Mouse (Mus musculus): ENCODE results near the gene Extl2.

Extl2 gene

DNA sequence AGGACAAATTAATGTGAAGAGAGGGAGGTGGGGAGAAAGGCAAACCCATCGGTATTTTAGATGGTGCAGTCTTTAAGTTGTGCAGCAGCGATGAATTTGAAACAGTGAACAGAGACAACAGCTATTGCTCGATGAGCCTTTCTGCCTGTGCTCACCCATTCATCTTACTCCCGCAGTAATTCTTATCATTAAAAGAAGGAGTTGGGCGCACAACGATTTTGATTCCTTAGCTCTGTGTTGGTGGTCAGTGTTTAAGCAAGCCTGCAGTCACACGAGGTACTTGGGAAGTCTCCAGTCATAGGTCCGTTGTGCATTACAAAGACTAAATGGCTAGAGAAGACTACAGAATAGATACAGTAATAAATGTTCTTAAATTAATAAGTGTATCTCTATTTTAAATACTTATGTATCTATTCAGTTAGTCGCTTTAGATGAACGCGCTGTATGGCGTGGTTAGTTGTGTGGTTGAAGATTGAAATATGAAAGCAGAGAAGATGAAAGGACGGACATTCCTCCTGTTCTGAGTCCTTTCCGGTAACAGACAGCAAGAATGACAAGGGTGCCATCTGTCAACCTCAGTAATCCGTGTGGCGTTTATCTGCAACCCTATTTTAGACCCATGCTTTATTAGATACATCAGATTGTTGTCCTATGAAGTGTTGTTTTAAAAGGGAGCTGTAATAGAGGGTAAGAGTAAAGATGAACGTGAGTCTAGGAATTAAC lies 2.5 kb downstream of the Extl2 start:
- DNase-seq, result peak; percentile 62

GRCm38 (mm10) chr3:116014901-116015300 lies 7.6 kb downstream of the Extl2 start:
- DNase-seq, result no peak

- DNase-seq, result peak; percentile 78
These were observed 8.9 kb downstream of the Extl2 start for GRCm38 (mm10) chr3:116016116-116016515.

DNA sequence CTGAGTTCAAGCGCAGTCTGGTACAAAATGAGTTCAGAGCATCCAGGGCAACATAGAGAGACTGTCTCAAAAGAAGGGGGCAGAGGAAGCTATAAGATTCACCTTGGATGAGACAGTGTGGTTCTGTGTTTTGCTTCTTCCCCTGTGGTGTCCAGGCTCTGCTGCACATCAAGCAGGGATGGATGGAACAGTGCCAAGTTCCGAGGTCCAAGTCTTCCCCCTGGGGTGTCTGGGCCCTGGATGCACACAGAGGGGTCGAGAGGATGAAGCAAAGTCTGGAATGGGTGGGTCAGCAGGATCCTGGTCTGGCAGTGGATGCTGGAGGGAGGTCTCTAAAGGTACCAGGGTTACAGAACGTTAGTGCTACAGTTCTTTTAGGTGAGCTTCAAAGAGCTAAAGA lies 11.3 kb downstream of the Extl2 start:
- peak; percentile 53 to 59 for DNase-seq

DNA sequence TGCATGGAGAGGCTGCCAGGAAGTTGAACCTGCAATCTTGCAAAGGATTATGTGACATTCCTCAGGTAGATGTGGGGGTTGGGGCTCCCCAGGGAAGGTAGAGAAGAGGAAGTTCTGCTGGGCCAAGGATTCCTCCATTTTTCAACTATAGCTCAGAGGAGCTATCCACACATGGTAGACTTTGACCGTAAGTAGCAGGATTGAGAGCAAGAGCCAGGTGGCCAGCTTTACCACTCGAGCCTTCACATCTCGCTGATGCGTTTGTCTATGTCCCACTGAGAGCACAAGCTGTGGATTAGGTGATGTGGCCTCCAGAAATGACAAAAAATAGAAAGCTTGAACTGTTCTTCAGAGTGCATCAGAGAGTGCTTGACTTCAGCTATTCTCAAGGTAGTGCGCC lies 11.9 kb downstream of the Extl2 start:
- DNase-seq, result peak in 1 of 2 experiments; percentile 43

DNA sequence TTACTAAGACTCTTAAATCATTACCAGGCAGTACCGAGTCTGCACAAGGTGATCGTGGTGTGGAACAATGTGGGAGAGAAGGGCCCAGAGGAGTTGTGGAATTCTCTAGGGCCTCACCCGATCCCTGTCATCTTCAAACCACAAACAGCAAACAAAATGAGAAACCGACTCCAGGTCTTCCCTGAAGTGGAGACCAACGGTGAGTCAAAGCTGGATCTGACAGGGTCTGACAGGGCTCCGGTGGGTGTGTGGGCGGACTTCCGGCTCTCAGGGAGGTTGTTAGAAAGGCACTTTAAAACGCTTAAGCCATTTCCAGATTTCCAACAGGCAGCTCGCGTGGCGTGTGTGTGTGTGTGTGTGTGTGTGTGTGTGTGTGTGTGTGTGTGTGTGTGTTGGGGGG lies 17.0 kb downstream of the Extl2 start:
- DNase-seq, result no peak

DNA sequence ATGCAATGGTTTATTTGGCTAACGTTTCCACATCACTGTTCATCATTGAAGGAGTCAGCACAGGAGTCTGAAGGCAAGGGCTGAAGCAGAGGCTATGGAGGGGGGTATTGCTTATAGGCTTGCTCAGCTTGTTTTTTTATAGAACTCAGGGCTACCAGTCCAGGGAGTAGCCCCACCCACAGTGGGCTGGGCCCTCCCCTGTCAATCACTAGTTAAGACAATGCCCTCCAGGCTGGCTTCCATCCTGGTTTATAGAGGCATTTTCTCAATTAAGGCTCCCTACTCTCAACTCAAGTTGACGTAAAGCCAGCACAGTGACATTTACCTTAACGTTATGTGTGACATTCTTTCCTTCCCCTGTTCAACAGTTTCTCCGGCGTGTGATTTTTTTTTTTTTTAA lies 17.4 kb downstream of the Extl2 start:
- peak in 1 of 2 experiments; percentile 40 for DNase-seq

DNA sequence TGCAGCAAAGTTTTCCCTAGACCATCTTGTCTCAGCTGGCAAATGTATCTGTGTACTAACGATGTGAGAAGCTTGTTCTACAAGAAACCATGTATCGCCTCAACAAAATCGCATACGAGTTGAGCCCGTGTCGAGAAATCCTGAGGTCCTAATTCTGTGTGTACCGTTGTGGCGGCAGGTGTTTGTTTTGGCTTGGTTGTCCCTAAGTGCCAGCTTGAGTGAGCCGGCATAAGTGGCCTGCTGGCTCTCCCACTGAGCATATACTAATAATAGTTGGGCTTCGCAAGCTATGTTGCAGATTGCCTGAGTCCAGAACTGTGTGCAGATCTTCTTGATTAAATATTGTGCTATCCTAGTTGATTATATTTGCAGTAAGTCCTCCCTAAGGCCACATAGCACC lies 18.4 kb downstream of the Extl2 start:
- DNase-seq, result peak; percentile 82 to 83

DNA sequence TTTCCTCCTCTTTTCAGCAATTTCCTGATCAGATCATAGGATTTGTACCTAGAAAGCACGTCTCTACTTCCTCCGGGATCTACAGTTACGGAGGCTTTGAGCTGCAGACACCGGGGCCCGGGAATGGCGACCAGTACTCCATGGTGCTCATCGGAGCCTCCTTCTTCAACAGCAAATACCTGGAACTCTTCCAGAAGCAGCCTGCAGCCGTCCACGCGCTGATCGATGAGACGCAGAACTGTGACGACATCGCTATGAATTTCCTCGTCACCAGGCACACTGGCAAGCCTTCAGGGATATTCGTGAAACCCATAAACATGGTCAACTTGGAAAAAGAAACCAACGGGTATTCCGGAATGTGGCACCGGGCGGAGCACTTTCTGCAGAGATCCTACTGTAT lies 19.7 kb downstream of the Extl2 start:
- DNase-seq, result no peak

DNA sequence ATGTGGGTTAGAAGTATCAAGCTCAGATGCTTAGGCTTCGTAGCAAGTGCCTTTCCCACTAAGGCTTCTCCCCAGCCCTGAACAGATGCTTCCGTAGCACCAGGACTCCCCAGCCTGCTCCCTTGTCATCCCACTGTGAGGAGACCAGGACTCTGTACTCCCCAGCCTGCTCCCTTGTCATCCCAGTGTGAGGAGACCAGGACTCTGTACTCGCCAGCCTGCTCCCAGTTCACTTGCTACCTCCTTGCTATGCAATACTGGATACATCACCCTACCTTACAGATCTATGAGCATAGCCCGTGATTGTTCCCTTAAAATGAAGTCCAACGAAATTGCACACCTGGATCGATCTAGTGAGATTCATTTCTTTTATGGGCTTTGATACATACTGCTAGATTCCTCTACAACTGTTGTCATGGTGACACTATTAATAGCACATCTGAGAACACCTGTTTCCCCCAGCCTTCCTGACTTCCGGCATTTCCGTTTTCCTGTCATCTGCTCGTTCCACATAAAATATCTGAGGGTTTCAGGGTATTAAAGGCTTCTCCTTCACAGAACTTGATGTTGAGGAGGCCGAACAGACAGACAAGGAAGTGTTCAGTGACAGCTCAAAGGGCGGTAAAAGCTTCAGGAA lies 23.0 kb downstream of the Extl2 start:
- DNase-seq, result no peak

- no peak for DNase-seq
These were observed 26.1 kb downstream of the Extl2 start for GRCm38 (mm10) chr3:116033218-116033870.

DNA sequence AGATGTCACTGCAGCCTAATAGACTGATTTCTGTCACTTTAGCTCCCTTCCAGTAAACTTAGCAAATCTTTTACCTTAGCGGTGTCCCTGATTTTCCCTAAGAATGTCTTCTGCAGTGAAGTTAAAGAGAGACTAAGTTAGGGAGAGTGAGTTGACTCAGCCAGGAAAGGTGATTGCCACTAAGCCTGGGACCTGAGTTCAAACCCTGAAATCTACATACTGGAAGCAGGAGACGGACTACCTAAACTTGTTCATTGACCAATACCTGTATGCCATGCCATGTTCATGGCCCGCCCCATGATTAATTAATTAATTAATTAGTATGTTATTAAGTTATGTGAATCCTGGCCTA lies 26.6 kb downstream of the Extl2 start:
- DNase-seq, result no peak

DNA sequence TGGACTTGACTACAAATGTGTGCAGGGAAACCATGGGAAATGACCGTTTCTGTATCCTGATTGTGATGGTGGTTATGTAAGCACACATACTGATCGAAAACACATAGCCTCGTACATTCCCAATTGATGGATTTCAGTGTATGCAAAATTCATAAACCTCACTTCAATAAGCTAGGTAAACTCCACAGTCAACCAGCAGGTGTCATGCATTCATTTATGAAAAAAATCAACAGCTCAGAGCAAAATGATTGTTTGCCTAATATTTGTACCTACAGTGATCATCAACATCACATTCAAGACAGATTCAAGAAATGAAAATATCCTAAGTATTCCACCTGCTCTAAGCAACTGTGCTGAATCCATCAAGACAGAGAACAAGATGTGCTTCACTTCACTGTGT lies 33.5 kb downstream of the Extl2 start:
- no peak for DNase-seq

GRCm38 (mm10) chr3:116046000-116046399 lies 38.7 kb downstream of the Extl2 start:
- no peak for DNase-seq

- DNase-seq, result no peak
These were observed 39.8 kb downstream of the Extl2 start for GRCm38 (mm10) chr3:116047034-116047433.

DNA sequence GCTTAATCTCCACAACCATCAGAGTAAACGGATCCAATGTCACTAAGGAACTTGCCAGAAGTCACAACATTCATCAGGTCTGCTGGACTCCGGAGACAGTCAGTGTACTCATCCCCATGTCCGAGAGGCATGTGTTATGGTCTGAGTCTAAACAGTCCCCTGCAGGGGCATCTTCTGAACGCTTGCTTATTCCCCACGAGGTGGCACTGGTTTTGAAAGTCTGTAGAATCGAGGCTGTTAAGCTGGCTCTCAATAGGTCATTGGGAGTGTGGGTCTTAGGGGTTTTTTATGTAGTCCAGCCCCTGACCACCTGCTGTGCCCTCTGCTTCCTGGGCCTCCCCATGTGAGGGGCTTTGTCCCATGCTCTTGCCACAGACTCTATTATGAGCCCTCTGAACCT lies 49.8 kb downstream of the Extl2 start:
- DNase-seq, result no peak

GRCm38 (mm10) chr3:116060320-116060719 lies 53.1 kb downstream of the Extl2 start:
- DNase-seq, result no peak

DNA sequence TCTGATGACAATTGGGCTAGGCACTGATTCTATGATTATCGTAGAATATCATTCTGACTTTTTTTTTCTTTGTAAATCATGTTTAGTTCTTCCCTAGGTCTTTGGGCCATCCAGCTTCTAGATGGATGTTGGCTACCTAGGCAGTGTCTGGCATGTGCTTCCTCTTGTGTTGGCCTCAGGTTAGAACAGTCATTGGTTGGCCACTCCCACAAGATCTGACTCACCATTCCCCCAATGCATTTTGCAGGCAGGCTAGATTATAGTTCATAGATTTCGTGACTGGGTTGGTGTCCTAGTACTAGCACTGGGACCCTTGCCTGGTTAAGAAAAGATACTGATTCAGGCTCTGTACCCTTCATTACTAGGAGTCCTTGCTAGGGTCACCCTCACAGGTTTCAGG lies 54.9 kb downstream of the Extl2 start:
- DNase-seq, result no peak

DNA sequence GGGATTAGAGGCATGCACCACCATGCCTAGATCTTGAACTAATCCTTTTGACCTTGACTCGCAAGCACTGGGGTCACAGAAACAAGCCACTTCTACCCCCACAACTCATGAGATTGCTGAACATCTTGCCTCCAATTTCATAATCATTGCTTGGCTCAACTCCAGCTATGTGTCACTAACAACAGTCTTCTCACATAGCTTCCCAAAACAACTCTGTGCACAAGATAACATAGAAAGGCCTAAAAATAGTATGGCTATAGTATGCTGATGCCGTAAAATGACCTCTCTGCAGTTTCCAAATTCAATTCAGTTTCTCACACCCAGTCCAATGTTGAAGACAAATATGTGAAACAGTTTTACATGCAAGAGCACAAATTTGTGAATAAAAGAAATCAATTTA lies 65.3 kb downstream of the Extl2 start:
- DNase-seq, result no peak

DNA sequence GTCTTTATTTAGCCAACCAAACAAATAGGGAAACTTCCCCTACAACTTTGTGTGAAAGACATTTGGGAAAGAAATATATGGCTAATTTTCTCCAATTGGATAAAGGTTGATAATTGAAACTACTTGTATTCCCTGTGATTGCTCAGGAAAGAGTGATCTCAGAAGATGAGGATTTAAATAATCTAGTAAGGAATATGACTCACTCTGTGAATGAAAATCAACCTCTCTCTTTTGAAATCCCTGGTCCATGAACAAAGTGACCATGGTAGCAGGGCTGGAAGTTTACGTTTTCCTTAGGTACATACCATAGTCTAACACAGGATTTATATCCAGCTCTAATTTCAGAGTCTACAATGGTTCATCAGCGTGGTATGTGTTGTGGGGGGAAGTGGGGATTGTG lies 69.5 kb downstream of the Extl2 start:
- no peak for DNase-seq

DNA sequence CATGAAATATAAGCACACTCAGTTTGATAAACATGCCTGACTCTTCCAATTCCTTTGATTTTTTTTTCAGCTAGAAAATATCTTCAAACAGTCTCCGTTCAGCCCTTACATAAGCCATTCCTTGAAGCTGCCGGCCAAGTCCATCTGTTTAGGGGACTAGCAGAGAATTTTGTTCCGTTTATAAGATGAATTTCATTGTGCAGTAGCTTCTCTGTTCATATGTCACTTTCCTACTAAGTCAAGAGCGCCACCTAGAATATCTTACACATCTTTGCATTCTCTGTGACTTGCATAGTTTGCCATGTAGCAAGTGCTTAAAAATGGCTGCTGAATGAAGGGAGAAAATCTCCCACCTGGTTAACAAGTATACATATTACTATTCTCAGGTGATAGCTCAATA lies 71.2 kb downstream of the Extl2 start:
- peak in 1 of 2 experiments; percentile 9 for DNase-seq
